8 mouse cellular contexts compared by ENCODE assay signal in the genomic region with DNA sequence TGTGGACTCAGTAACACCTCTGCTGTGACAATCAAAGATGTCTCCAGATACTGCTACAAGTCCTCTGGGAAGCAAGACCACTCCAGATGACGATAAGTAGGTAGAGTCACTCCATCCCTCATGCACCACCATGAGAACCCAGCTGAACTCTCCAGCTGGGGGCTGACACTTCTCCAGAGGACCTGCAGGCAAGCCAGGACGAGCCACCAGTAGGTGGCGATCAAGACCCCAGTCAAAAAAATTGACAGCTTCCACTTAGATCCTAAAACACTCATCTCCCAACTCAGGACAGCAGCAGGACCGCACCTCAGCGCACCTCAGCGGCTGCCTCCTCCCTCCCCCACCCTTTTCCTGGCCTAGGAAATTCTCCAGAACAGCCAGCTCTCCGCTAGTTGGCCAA. TPM values are rescaled to one million over a fixed set of nuclear protein-coding genes. Genes with fewer than 3 reads are reported as not detected.
DNase-seq lines count a peak whose midpoint lies in the region; ATAC-seq and TF ChIP-seq lines count a peak whose summit lies in the region.
"Had no signal": no experiment of that assay in that cellular context is flagged by ENCODE, and none has a peak within 500 bp of the region (broad histone marks: within the 10 kb centered on the region; RNA-seq: fewer than 3 reads in every experiment).

No protein-coding gene starts in this region.

- H3K36me3 ChIP-seq in forebrain, embryonic 16.5 days (ENCODE audit: control insufficient read depth, insufficient read depth), result no peaks in the 10 kb centered on the region
- no peaks in the 10 kb centered on the region for H3K36me3 ChIP-seq in hindbrain, embryonic 15.5 days
- no peaks in the 10 kb centered on the region for H3K36me3 ChIP-seq in small intestine, adult 2 months (ENCODE audit: control insufficient read depth, insufficient read depth, low read length)
- H3K36me3 ChIP-seq: liver, embryonic 13.5 days had no signal

- no peak overlapping the region for H3K4me2 ChIP-seq in forebrain, embryonic 16.5 days (ENCODE audit: low read length)
- no peak overlapping the region for H3K4me2 ChIP-seq in hindbrain, embryonic 15.5 days
- H3K4me2 ChIP-seq: liver, embryonic 13.5 days had no signal

- H3K4me1 ChIP-seq in forebrain, embryonic 16.5 days (replicated peaks; ENCODE audit: control insufficient read depth, insufficient read depth, low read length), result no peaks in the 10 kb centered on the region
- no peaks in the 10 kb centered on the region for H3K4me1 ChIP-seq in hindbrain, embryonic 15.5 days (replicated peaks)
- no peaks in the 10 kb centered on the region for H3K4me1 ChIP-seq in small intestine, adult 2 months (ENCODE audit: control insufficient read depth, insufficient read depth, insufficient read length, low read length)
- H3K4me1 ChIP-seq: liver, embryonic 13.5 days had no signal

- no peak overlapping the region for H3K27ac ChIP-seq in forebrain, embryonic 16.5 days (ENCODE audit: low read length)
- 0 out of 2 replicates have a peak overlapping the region, but pooled peaks have one; percentile 20 for H3K27ac ChIP-seq in hindbrain, embryonic 15.5 days (replicated peaks)
- no peak overlapping the region for H3K27ac ChIP-seq in small intestine, adult 2 months (ENCODE audit: insufficient read depth, low read depth, low read length)
- H3K27ac ChIP-seq: liver, embryonic 13.5 days had no signal

- DNase-seq in R1 (ENCODE audit: low read depth, low spot score), result peak; percentile 68
- DNase-seq in layer of hippocampus, postnatal 36 days, result peak; percentile 64 to 66
- peak; percentile 77 for DNase-seq in mesoderm, embryonic 11.5 days (ENCODE audit: low read depth, low spot score)
- DNase-seq: liver, embryonic 13.5 days had no signal

- peak; percentile 73; the same call in 1 of the 2 replicates for TF ChIP-seq CTCF in small intestine, adult 2 months (IDR thresholded peaks at IDR 0.05; ENCODE audit: extremely low read depth, insufficient read length, insufficient replicate concordance, low read depth, low read length)

- peak; percentile 74 for ATAC-seq in cerebellum, adult (ENCODE audit: insufficient number of reproducible peaks, low FRiP score, low TSS enrichment)
- peak; percentile 41 for ATAC-seq in forebrain, embryonic 16.5 days
- no peak for ATAC-seq in hindbrain, embryonic 15.5 days (ENCODE audit: low FRiP score, low read depth)

- H3K9ac ChIP-seq in forebrain, embryonic 16.5 days (replicated peaks; ENCODE audit: low read depth, low read length), result no peak overlapping the region
- no peak overlapping the region for H3K9ac ChIP-seq in hindbrain, embryonic 15.5 days
- H3K9ac ChIP-seq: liver, embryonic 13.5 days had no signal

- TF ChIP-seq POLR2A in small intestine, adult 2 months (IDR thresholded peaks at IDR 0.05; ENCODE audit: low read depth, low read length), result no peak

- WGBS in forebrain, embryonic 16.5 days, result 9% methylated on average over 7 of the region's 7 CpGs
- whole genome bisulfite sequencing in hindbrain, embryonic 15.5 days, result 15% methylated on average over 7 of the region's 7 CpGs
- WGBS in small intestine, adult 2 months, result 8% methylated on average over 7 of the region's 7 CpGs

- H3K27me3 ChIP-seq in forebrain, embryonic 16.5 days (replicated peaks; ENCODE audit: control insufficient read depth, insufficient read depth, low read length), result no peaks in the 10 kb centered on the region
- no peaks in the 10 kb centered on the region; the same call in 1 of the 2 replicates for H3K27me3 ChIP-seq in hindbrain, embryonic 15.5 days
- H3K27me3 ChIP-seq in small intestine, adult 2 months (ENCODE audit: control insufficient read depth, insufficient read depth, low read length), result no peaks in the 10 kb centered on the region

- no peaks in the 10 kb centered on the region for H3K9me3 ChIP-seq in forebrain, embryonic 16.5 days (ENCODE audit: control insufficient read depth, low read length)
- H3K9me3 ChIP-seq in hindbrain, embryonic 15.5 days, result no peaks in the 10 kb centered on the region
- H3K9me3 ChIP-seq: liver, embryonic 13.5 days had no signal

- no peak overlapping the region for H3K4me3 ChIP-seq in forebrain, embryonic 16.5 days (replicated peaks; ENCODE audit: low read length)
- H3K4me3 ChIP-seq in hindbrain, embryonic 15.5 days, result no peak overlapping the region
- H3K4me3 ChIP-seq in small intestine, adult 2 months (ENCODE audit: low read depth, low read length), result no peak overlapping the region
- H3K4me3 ChIP-seq: liver, embryonic 13.5 days had no signal

RNA-seq across cellular contexts. Expression of gene Cacnb4, which starts 43.8 kb away (rescaled TPM):
- polyA plus RNA-seq in forebrain, embryonic 16.5 days (2015; fragmentation: Nextera tagmentation; extraction: Ambion mirVana), result 14.1 and 14.7 TPM in 2 replicates
- 10.7 and 12.2 TPM in 2 replicates for polyA plus RNA-seq in hindbrain, embryonic 15.5 days (2015; fragmentation: Nextera tagmentation; extraction: Ambion mirVana)
- total RNA-seq in layer of hippocampus, postnatal 36 days (2021), result 10 to 100 TPM; 73.8 to 74.8 TPM
- polyA plus RNA-seq in small intestine, adult 2 months (2012; rRNA removed), result 0.01 and 0.03 TPM in 2 replicates

Comparison
In these comparisons a context has a peak if more than half of its experiments do, and no peak if none do; other contexts are left out.
1. RNA of gene Cacnb4, which starts 43.8 kb away (polyA plus RNA-seq): 14.1 to 14.7 TPM in forebrain, embryonic 16.5 days and 10.7 to 12.2 TPM in hindbrain, embryonic 15.5 days; 0.01 to 0.03 TPM in small intestine, adult 2 months; every median in the first group is over 10 times any median in the second.
2. Peak in every context shown above with its lines, with median percentiles within 50 percentile points of each other: DNase-seq.